Mouse (Mus musculus) MEL (cell line): ENCODE measurements at regions not wholly inside any gene's neighbourhood (a gene's known extent, or its start where the extent isn't known, plus 50 kb on each side); places are given as distances from the start of the nearest gene placed in this dataset.

Experiments used
- DNase-seq: peaks from one replicate; pipeline ENCODE4 v3.0.0; 2011; ENCODE audit warnings: low read depth, low spot score
- H3K27ac ChIP-seq: 2 replicates; pipeline ENCODE4 v1.5.1; 2012; ENCODE audit warnings: low read depth, mild to moderate bottlenecking, control low read depth, low read length, moderate library complexity; ENCODE audit not compliant: control insufficient read depth
- H3K27me3 ChIP-seq, 2 experiments: fragments of 150-350 bp in 1 of 2; sonication (generic) in 1 of 2; 2 replicates each; pipeline ENCODE4 v1.6.1; 2012; ENCODE audit warnings: low read length in 2 of 2, mild to moderate bottlenecking in 2 of 2, improper control_type of control experiment in 1 of 2, moderate library complexity in 1 of 2; ENCODE audit not compliant: insufficient read depth in 2 of 2, control insufficient read depth in 1 of 2
- H3K36me3 ChIP-seq, 2 experiments: 2 replicates each; pipeline ENCODE4 v1.6.1; 2012 to 2014; ENCODE audit warnings: low read length in 2 of 2, improper control_type of control experiment in 1 of 2, inconsistent platforms in 1 of 2, mild to moderate bottlenecking in 1 of 2; ENCODE audit not compliant: insufficient read depth in 2 of 2, control insufficient read depth in 1 of 2
- H3K4me1 ChIP-seq, 2 experiments: fragments of 150-350 bp in 1 of 2; sonication (generic) in 1 of 2; 2 replicates each; pipeline ENCODE4 v1.6.1; 2012; ENCODE audit warnings: low read length in 2 of 2, improper control_type of control experiment in 1 of 2, mild to moderate bottlenecking in 1 of 2; ENCODE audit not compliant: insufficient read depth in 2 of 2, control insufficient read depth in 1 of 2
- H3K4me3 ChIP-seq, 2 experiments: fragments of 150-350 bp in 1 of 2; sonication (generic) in 1 of 2; 2 replicates each; pipeline ENCODE4 v1.5.1; 2012; ENCODE audit warnings: low read depth in 2 of 2, low read length in 2 of 2, mild to moderate bottlenecking in 2 of 2, moderate library complexity in 2 of 2, control low read depth in 1 of 2, improper control_type of control experiment in 1 of 2; ENCODE audit not compliant: control insufficient read depth in 1 of 2, insufficient read depth in 1 of 2
- H3K79me2 ChIP-seq: 2 replicates; pipeline ENCODE4 v1.6.1; 2012; ENCODE audit warnings: mild to moderate bottlenecking, low read length, moderate library complexity; ENCODE audit not compliant: control insufficient read depth, poor library complexity, insufficient read depth
- H3K9ac ChIP-seq: 2 replicates; pipeline ENCODE4 v1.6.1; 2012; ENCODE audit warnings: low read depth, mild to moderate bottlenecking, control low read depth, low read length, moderate library complexity; ENCODE audit not compliant: control insufficient read depth, poor library complexity, severe bottlenecking
- H3K9me3 ChIP-seq: fragments of 150-350 bp; sonication (generic); replicated peaks from 2 replicates; pipeline ENCODE4 v1.6.1; 2012; ENCODE audit warnings: mild to moderate bottlenecking, low read length, improper control_type of control experiment, moderate library complexity; ENCODE audit not compliant: insufficient read depth
- BHLHE40 ChIP-seq: IDR thresholded peaks from 2 replicates; pipeline ENCODE4 v1.6.1; 2012; ENCODE audit warnings: low read depth, mild to moderate bottlenecking, inconsistent platforms, low read length, improper control_type of control experiment, borderline replicate concordance
- CHD1 ChIP-seq: IDR thresholded peaks from 2 replicates; pipeline ENCODE4 v1.6.1; 2012; ENCODE audit warnings: low read depth, mild to moderate bottlenecking, inconsistent platforms, low read length, improper control_type of control experiment
- CTCF ChIP-seq, 3 experiments: IDR thresholded peaks in 2 of 3; conservative IDR thresholded peaks in 1 of 3; 2 replicates each; pipeline ENCODE4 v1.5.1; 2011 to 2012; ENCODE audit warnings: low read length in 3 of 3, low read depth in 2 of 3, mild to moderate bottlenecking in 2 of 3, improper control_type of control experiment in 1 of 3, inconsistent platforms in 1 of 3, mixed read lengths in 1 of 3, moderate library complexity in 1 of 3; ENCODE audit not compliant: control insufficient read depth in 1 of 3, insufficient read depth in 1 of 3, poor library complexity in 1 of 3, severe bottlenecking in 1 of 3
- E2F4 ChIP-seq: IDR thresholded peaks from 2 replicates; pipeline ENCODE4 v1.6.1; 2011; ENCODE audit warnings: low read depth, low read length, improper control_type of control experiment, borderline replicate concordance
- GATA1 ChIP-seq: IDR thresholded peaks from 2 replicates; pipeline ENCODE4 v1.6.1; 2011; ENCODE audit warnings: low read depth, low read length, improper control_type of control experiment
- HCFC1 ChIP-seq: IDR thresholded peaks from 2 replicates; pipeline ENCODE4 v1.6.1; 2012; ENCODE audit warnings: low read depth, mild to moderate bottlenecking, inconsistent platforms, low read length, improper control_type of control experiment, moderate library complexity
- MAFK ChIP-seq: IDR thresholded peaks from 2 replicates; pipeline ENCODE4 v1.6.1; 2011; ENCODE audit warnings: low read depth, mild to moderate bottlenecking, low read length, improper control_type of control experiment, borderline replicate concordance
- MAZ ChIP-seq: IDR thresholded peaks from 2 replicates; pipeline ENCODE4 v1.6.1; 2012; ENCODE audit warnings: low read depth, mild to moderate bottlenecking, inconsistent platforms, low read length, improper control_type of control experiment
- MEF2A ChIP-seq: IDR thresholded peaks from 2 replicates; pipeline ENCODE4 v1.6.1; 2014; ENCODE audit warnings: low read depth, mild to moderate bottlenecking, inconsistent platforms, low read length, improper control_type of control experiment; ENCODE audit not compliant: poor library complexity, insufficient replicate concordance, severe bottlenecking; ENCODE audit errors: extremely low read depth
- MYB ChIP-seq: IDR thresholded peaks from 2 replicates; pipeline ENCODE4 v1.6.1; 2011; ENCODE audit warnings: mild to moderate bottlenecking, low read depth, low read length, improper control_type of control experiment
- NRF1 ChIP-seq: IDR thresholded peaks from 2 replicates; pipeline ENCODE4 v1.6.1; 2014; ENCODE audit warnings: low read depth, mild to moderate bottlenecking, inconsistent platforms, low read length, improper control_type of control experiment, moderate library complexity; ENCODE audit not compliant: poor library complexity, insufficient read depth, severe bottlenecking
- POLR2AphosphoS2 ChIP-seq: IDR thresholded peaks from 2 replicates; pipeline ENCODE4 v1.6.1; 2011; ENCODE audit warnings: low read length, improper control_type of control experiment
- POLR2AphosphoS5 ChIP-seq: IDR thresholded peaks from 2 replicates; pipeline ENCODE4 v1.6.1; 2012; ENCODE audit warnings: low read depth, borderline replicate concordance, mild to moderate bottlenecking, inconsistent platforms, low read length, moderate library complexity, mixed read lengths
- SIN3A ChIP-seq: IDR thresholded peaks from 2 replicates; pipeline ENCODE4 v1.6.1; 2012; ENCODE audit warnings: low read length, improper control_type of control experiment, inconsistent platforms
- SMC3 ChIP-seq: IDR thresholded peaks from 2 replicates; pipeline ENCODE4 v1.6.1; 2011; ENCODE audit warnings: low read depth, low read length, improper control_type of control experiment
- TAL1 ChIP-seq: IDR thresholded peaks from 2 replicates; pipeline ENCODE4 v1.6.1; 2012; ENCODE audit warnings: mild to moderate bottlenecking, inconsistent platforms, low read length, moderate library complexity, mixed read lengths
- USF1 ChIP-seq: IDR thresholded peaks from 2 replicates; pipeline ENCODE4 v1.6.1; 2014; ENCODE audit warnings: low read depth, mild to moderate bottlenecking, inconsistent platforms, low read length, improper control_type of control experiment, moderate library complexity
- USF2 ChIP-seq, 2 experiments: IDR thresholded peaks; 2 replicates each; pipeline ENCODE4 v1.6.1; 2011 to 2012; ENCODE audit warnings: improper control_type of control experiment in 2 of 2, low read length in 2 of 2, borderline replicate concordance in 1 of 2, inconsistent platforms in 1 of 2, low read depth in 1 of 2, mild to moderate bottlenecking in 1 of 2; ENCODE audit not compliant: insufficient read depth in 1 of 2

DNA sequence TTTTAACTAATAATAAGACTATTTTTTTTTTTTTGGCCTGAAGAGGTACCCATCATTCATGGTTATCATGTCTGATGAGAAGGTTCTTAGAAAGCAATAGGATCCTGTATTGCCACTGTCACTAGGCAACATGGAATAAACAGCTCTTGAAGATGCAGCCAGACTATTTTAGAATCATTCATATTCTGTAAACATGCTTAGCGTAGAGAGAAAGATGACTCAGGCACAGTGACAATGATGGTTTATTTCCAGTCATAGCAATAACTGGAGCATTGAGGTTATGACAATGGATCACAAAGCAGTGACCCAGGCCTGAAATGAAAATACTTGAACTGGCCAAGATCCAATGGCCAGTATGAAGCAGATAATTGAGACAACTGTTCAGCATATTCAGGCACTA is 283.3 kb upstream of the Lrrc3b start:
- Histone ChIP-seq H3K4me3 (no peak overlapping the region), H3K27ac (no peak overlapping the region), H3K4me1 (no peaks in the 10 kb centered on the region), H3K9me3 (no peaks in the 10 kb centered on the region), H3K9ac (no peak overlapping the region), H3K36me3 (no peaks in the 10 kb centered on the region), H3K27me3 (no peaks in the 10 kb centered on the region), H3K79me2 (no peaks in the 10 kb centered on the region)
- TF ChIP-seq MEF2A (no peak), E2F4 (no peak), TAL1 (no peak), MYB (no peak), SIN3A (no peak), POLR2AphosphoS5 (no peak), MAFK (no peak), BHLHE40 (no peak), POLR2AphosphoS2 (no peak), NRF1 (no peak), CTCF (IDR thresholded peaks at IDR 0.05 in 2 of 3, conservative IDR thresholded peaks at IDR 0.05 in 1 of 3; ENCODE audit: control insufficient read depth in 1 of 3, insufficient read depth in 1 of 3, low read depth in 2 of 3, low read length in 3 of 3, poor library complexity in 1 of 3, severe bottlenecking in 1 of 3) (no peak), USF1 (no peak), CHD1 (no peak), USF2 (IDR thresholded peaks at IDR 0.05; ENCODE audit: borderline replicate concordance in 1 of 2, insufficient read depth in 1 of 2, low read depth in 1 of 2, low read length in 2 of 2) (no peak), HCFC1 (no peak)
- no peak for DNase-seq

DNA sequence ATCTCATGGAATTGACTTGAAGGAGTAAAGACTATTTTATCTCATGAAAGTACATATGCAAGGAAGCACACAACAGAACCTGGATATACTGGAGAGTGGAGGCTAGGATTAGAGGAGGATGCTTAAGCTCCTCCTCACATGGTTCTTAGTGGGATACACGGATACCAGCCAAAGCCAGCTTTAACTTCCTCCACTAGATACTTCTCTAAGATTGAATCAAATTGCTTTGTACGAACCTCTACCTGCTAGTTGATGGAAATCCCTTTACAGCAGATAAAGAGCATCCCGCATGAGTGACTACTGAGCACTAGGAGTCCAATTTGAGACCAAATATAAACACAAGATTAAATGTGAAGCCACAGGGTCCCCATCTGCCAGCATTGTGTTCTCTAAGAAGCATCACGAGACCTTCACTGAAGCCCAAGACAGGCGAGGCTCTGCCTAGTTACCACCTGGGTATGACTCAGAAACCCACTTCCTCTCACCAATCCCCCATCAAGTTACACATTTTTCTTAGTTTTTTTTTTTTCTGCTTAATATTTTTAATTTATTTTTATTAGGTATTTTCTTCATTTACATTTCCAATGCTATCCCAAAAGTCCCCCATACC is 307.9 kb upstream of the Lrrc3b start:
- DNase-seq = no peak
- no peak for TF ChIP-seq GATA1
- no peak for TF ChIP-seq NRF1
- no peak for TF ChIP-seq SMC3
- TF ChIP-seq MAZ = no peak
- no peaks in the 10 kb centered on the region for H3K79me2 ChIP-seq

More for the DNA sequence above, 307.9 kb upstream of the Lrrc3b start:
- Histone ChIP-seq H3K4me1 (no peaks in the 10 kb centered on the region), H3K9me3 (no peaks in the 10 kb centered on the region), H3K4me3 (no peak overlapping the region), H3K9ac (no peak overlapping the region), H3K27ac (no peak overlapping the region), H3K27me3 (no peaks in the 10 kb centered on the region), H3K36me3 (no peaks in the 10 kb centered on the region)
